Mouse (Mus musculus): ENCODE results near the gene Taf8.

Taf8 gene

GRCm38 (mm10) chr17:47484241-47484921, 17.7 kb downstream of the Taf8 start:
- no peak for DNase-seq (ENCODE audit: low spot score)

DNA sequence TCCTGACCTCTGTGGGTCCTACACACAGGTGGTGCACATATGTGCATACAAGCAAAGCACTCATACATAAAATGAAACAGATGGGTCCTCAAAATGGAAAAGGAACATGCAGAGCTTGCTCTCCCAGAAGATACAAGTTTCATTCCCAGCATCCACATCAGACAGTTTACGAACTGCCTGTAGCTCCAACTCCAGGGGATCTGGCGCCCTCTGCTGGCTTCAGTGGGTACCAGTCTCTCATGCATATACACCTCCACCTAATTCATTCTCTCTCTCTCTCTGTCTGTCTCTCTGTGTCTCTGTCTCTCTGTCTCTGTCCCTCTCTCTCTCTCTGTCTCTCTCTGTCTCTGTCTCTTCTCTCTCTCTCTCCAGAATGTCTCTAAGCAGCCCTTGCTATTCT, 19.7 kb downstream of the Taf8 start:
- DNase-seq (ENCODE audit: low spot score), result peak; percentile 48

GRCm38 (mm10) chr17:47479887-47480286, 22.2 kb downstream of the Taf8 start:
- no peak for DNase-seq (ENCODE audit: low spot score)

DNA sequence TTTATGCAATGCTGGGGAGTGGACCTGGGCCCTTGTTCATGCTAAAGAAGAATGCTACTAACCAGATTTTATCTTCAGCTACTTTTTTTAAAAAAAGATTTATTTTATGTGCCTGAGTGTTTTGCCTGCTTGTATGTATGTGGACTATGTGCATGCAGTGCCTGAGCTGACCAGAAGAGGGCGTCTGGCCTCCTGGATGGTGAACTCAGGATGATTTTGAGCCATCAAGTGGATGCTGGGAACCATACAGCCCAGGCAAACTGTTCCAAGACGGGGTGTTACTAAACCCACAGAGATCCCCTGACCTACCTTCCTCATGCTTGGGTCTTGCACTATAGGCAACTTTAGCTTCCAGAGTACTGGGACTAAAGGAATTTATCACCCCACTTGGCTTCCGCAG, 26.4 kb downstream of the Taf8 start:
- DNase-seq (ENCODE audit: low spot score), result no peak

DNA sequence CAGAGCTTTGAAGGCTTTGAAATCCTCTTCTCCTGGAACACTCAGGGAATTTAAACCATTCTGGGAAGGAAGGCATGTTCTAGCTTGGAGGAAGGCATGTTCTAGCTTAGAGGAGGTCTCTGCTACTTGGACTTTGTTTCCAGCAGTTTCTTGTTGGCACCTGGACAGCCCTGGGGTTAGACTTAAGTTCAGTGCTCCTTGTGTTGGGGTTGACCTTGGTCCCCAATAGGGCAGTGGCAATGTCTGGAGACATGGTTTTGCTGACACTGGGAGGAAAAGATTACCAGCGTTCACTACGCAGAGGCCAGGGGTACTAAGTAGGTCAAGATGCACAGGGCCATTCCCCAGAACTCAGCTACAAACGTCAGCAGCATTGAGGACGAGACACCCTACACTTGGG, 26.9 kb downstream of the Taf8 start:
- no peak for DNase-seq (ENCODE audit: low spot score)

DNA sequence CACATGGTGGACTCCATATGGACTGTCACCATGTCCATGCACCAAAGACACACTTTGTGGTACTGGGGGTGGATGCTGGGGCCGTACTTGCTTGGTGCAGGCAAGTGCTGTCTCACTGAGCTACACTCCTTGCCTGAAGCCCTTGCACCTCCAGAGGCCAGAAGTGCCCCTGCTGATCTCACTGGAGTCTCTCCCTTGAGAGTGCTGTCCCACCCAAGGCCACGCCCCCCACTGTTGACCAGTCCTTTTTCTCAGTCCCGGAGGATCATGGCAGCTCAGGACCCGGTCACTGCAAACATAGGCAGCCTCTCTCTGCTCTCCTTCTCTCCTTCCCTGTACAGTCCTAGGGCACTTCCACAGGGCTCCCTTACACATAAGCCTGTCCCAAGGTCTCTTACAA, 27.8 kb downstream of the Taf8 start:
- no peak for DNase-seq (ENCODE audit: low spot score)

GRCm38 (mm10) chr17:47473434-47473974, 28.6 kb downstream of the Taf8 start:
- DNase-seq (ENCODE audit: low spot score), result peak; percentile 33

DNA sequence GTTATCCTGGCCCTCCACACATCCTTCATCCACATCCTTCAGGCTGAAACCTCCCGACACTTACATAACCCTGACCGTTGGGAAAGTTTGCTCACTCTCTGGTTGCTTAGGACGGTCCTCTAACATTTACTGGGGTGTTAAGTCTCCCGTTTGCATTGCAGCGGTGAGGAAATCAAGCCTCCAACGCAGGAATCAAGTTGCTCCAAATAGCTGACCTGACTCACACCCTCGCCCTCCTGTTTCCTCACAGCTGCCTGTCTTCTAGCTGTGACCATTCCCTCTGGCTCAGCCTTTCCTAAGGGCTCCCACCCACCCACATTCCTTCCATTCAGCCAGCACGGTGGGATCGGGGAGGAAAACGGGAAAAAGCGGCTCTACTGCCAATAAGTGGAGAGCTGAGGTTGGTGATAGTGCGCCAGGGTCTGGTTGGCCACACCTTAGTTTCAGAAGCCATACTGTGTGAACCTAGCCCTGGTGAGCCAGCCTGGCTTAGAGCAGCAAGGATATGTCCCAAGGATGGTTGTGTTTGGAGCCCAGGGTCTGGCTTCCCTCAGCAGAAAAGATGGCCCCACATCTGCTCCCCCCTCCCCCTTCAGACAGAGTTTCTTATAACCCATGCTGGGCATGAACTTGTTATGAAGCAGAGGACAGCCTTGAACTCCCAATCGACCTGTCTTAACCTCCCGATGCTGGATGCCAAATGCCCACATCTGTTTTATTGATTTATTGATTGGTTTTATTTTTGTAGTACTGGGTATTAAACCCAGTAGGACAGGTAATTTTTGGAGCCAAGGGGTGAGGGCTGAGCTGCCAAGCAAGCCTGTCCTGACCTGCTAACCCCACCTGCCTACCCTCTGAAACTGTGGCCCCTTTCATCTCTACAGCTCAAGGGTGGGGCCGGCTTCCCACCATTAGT, 29.4 kb downstream of the Taf8 start:
- DNase-seq (ENCODE audit: low spot score), result no peak

DNA sequence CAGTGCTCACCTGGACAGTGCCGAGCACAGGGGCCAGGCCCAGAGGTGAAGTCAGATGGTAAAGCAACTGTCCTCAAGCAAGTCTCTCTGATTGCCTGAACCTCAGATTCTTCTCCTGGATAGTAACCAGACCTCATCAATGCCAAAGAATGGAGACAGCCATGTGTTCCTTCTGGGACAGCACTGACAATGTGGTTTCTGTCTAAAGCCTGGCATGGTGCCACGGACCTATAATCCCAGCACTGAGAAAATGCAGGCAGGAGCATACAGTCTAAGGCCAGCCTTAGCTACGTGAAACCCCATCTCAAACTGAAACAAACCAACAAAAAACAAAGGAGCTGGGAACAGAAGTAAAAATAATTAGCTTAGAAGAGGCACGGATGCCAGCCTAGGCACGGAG, 31.4 kb downstream of the Taf8 start:
- peak; percentile 36 for DNase-seq (ENCODE audit: low spot score)

DNA sequence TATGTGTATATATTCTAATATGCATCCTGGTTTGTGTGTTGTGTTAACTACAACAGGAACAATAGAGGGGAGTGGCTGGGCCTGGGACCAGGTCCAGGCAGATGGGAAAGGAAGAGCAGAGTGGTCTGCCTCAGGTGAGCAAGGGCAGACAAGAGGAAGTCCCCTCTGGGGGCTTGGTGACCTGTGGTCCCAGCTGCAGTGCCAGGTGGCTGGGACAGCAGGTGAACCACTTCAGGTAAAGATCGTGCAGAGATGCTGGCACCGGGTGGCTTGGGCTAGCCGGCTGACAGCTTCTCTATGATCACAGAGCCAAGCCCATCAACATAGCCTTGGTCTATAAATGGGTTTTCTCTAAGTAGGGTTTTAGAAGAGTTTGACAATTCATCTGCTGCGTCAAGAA, 32.0 kb downstream of the Taf8 start:
- no peak for DNase-seq (ENCODE audit: low spot score)

- no peak for DNase-seq (ENCODE audit: low spot score)
Measured at GRCm38 (mm10) chr17:47469642-47470041, 32.5 kb downstream of the Taf8 start.

GRCm38 (mm10) chr17:47468466-47468865, 33.6 kb downstream of the Taf8 start:
- DNase-seq (ENCODE audit: low spot score), result no peak

- no peak for DNase-seq (ENCODE audit: low spot score)
Measured at GRCm38 (mm10) chr17:47468063-47468462, 34.0 kb downstream of the Taf8 start.

DNA sequence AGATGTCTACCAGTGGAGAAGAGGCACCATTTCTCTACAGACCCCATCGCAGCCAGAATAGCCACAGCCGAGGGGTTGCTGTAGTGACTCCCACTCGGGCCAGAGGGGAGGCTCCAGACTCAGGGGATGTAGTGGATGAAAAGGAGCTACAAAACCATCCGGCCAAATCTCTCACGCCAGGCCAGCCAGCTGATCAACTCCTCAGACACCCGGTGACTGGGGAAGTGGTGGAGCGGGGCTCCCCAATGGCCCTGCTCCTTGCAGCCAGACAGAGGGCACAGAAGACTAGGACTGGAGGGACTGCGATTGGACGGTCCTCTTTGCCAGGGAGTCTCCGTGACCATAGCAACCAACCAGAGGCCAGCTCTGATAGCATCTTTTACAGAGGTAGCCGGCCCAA, 34.4 kb downstream of the Taf8 start:
- no peak for DNase-seq (ENCODE audit: low spot score)

DNA sequence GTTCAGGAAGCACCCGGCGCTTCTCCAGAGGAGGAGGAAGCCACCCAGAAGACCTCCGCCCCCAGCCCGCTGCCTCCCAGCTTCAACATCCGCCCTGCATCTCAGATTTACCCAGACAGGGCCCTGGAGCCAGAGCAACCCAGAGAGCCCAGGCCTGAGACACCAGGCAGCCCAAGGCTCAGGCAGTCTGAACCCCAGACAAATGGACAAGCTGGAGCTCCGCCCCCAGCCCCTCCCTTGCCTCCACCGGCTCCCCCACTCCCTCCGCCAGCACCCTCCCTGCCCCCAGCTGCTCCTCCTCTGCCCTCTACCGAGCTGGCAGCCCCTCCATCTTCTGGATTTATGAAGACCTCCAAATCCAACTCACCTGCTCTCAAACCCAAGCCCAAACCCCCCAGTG, 35.8 kb downstream of the Taf8 start:
- no peak for DNase-seq (ENCODE audit: low spot score)

DNA sequence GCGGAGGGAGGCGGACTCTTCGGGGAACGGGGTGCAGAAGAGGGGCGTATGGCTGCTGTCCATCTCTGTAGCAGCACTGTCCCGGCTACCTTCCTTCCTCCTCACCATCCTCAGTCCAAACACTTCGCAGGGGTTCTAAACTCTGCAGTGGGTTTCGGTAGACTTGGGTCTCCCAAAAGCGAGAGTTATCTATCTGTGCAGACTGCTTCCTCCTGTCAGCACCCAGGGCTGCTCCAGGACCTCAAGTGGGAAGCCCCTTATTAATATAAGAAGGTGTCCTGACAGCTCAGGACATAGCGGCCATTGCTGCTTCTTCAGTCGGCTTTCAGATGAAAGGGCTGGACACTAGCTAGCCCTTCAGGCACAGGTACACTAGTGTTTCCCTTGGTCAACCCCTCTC, 37.1 kb downstream of the Taf8 start:
- no peak for DNase-seq (ENCODE audit: low spot score)

GRCm38 (mm10) chr17:47464248-47464965, 37.7 kb downstream of the Taf8 start:
- no peak for DNase-seq (ENCODE audit: low spot score)

DNA sequence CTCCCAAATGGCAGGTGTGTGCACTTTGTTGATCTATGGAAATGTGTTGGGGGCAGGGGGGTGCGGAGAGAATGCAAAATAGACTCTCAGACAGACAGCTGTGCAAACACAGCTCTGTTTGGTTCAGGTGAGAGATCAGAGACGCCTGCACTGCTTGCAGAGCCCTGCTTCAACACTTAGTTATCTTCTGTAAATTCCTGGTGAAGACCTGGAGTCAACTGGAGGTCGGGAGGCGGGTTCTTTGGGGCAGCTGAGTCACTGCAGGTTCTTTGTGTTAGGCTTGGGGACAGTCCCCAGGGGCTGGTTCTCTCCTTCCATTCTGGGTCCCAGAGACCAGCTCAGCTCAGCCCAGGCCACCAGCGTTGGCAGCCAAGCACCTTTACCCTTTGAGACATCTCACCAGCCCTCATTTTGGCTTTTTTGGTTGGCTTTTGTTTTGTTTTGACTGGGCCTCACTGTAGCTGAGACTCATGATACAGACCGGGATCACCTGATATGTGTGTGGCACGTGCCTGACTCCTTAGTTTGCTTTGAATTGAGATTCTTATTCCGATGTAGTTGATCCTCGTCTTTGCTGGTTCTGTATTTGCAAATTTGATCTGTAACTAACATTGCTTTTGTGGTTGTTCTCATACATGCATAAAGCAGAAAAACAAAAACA, 39.2 kb downstream of the Taf8 start:
- no peak for DNase-seq (ENCODE audit: low spot score)

DNA sequence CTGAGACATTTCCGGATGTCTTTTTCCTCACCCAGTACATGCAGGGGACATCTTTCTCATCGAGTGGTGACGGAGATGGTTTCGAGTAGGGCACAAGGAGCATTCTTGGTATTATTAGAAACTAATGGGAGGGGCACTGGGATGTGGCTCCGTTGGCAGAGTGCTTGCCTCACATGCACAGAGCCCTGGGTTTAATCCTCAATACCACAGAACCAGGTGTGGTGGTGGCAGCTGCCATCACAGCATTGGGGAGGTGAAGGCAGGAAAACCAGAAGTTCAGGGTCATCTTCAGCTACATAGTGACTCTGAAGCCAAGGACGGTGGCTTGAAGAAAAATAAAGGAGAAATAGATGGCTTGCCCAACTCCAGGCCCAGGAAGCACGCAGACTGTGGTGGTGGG, 39.9 kb downstream of the Taf8 start:
- DNase-seq (ENCODE audit: low spot score), result no peak

DNA sequence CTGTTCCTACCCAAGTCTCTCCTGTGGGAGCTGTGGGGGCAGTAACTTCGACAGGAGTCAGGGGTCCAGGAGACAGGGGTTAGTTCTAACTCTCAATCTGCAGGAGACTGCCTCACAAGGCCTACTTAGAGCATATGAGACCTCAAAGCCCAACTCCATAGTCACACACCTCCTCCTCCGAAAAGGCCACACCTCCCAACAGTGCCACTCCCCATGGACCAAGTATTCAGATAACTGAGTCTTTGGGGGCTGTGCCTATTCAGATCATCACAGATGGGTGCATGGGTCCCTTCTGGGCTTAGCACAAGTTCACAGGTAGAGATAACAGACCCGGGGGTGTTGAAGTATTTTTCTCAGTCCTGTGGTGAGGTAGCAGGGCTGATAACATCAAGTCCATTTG, 40.4 kb downstream of the Taf8 start:
- DNase-seq (ENCODE audit: low spot score), result no peak

DNA sequence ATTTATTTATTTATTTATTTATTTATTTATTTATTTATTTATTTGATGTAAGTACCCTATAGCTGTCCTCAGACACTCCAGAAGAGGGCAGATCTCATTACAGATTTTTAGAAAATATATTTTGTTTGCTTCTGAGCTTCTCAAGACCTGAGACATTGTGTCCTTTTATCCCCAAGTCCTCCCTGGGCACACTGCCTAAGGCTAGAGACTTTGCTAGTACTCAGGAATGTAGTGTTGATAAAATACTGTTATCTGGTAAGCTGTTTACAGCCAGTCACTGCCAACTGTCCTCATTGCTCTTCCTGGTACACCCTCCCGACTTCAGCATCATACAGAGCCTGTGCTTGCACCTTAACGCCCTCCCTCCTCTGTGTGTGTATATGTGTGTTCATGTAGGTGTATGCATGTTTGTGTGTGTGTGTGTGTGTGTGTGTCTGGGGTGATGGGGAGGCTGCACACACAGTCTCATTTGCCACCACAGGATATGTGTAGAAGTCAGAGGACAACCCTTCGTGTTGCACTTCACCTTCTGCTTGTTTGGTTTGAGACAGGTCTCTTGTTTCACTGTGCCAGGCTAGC, 42.7 kb downstream of the Taf8 start:
- DNase-seq (ENCODE audit: low spot score), result no peak

DNA sequence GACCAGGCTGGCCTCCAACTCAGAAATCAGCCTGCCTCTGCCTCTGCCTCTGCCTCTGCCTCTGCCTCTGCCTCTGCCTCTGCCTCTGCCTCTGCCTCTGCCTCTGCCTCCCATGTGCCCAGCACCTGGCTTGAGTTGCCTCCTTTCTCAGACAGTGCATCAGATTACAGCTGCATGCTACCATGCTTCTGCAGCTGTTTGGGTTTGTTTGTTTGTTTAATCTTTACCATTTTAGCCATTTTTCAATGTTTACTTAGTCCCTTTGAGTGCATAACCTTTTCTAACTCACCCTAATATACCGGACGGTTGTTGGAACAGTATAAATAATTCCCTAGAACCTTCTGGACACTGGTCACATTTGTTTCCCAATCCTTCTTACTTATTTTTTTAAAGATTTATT, 43.2 kb downstream of the Taf8 start:
- DNase-seq (ENCODE audit: low spot score), result no peak
